Mouse (Mus musculus): ENCODE results near the gene Lman1l.

Gene Lman1l

DNA sequence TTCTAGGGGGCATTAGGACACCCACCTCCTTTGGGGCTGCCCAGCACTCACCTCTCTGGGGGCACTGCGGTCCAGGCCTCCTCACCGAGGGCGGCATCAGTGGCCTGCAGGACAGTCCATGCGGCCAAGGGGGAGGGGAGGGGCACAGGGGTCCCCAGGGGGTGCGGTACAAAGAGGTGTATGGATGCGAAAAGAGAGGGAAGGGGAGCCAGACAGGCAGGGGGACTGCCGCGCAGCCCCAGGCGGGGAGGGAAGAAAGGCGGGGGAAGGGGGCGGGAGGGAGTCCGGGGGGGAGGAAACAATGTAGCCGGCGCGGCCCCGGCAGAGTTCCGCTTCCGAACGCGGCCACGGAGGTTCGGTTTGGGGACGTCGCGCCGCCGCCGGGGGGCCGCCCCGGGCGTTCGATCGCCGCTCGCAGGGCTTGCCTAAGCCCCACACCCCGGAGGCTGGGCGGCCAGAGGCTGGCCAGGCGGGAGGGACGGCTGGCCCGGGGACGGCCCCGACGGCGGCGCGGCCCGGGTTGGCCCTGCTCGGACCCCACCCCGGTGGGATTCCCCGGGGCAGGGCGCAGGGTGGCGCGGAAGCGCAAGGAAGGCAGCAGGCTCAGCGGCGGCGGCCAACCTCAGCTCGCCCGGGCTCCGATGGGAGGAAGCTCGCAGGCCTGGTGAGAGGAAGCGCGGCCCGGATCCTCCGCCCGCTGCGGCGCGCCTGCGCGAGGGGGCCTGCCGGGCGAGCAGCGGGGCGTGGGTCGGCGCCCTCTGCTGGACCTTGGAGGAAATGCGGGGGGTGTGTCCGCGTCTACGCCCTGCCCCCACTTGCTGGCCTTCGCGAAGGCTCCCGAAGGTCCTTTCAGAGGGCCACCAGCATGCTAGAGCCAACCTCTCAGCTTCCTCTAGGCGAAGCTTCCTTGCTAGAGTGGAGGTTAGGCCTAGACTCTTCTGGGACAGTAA is 24.6 kb upstream of the Lman1l start:
- peak; percentile 95 to 97 for DNase-seq

- DNase-seq = no peak
Observed at GRCm38 (mm10) chr9:57644442-57644943, 23.9 kb upstream of the Lman1l start.

DNA sequence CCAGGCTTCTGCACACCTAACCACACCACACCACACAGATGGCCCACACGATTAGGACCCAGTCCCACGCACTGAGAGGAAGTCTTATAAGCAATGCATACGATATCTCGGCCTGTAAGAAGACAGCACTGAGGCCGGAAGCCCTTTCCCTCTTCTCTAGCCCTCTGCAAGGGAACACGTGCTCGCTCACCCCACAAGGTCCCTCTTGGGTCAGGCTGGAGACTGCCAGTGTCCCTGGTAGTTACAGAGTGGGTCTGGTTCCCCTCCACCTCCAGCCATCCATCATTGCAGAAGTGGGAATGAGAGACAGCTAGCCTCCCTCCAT is 23.2 kb upstream of the Lman1l start:
- DNase-seq = no peak

DNA sequence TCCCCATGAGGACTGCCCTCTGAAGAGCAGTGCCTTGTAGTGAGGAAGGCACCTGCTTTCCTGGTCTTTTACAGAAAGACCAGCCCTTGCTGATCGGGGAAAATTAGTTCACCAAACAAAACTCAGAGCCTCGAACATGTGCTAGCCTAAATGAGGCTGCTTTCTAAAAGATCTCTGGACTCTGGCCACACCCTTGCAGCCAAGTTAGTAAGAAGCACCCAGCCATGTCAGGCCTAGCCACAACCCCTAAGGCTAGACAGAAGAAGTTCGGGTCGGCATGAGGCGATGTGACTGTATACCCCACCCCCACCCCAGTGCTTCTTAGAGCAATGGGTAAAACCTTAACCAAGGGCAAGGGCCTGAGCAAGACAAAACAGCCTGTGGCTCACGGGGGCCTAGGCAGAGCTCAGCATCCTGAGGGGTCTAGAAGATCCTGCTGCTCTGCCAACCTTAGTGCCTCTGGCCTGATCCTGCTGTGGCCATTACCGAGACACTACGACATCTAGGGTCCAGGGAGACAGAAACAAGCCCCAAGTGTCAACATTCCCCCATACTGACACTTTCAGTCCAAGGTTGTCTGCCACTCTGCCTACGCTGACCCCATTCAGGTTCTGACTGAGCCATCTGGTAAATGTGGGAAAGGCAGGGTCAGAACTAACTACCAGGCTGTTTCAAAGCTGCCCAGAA is 22.7 kb upstream of the Lman1l start:
- no peak for DNase-seq

- DNase-seq = no peak
Observed at GRCm38 (mm10) chr9:57641775-57642550, 21.4 kb upstream of the Lman1l start.

GRCm38 (mm10) chr9:57641022-57641421 is 20.4 kb upstream of the Lman1l start:
- no peak for DNase-seq

DNA sequence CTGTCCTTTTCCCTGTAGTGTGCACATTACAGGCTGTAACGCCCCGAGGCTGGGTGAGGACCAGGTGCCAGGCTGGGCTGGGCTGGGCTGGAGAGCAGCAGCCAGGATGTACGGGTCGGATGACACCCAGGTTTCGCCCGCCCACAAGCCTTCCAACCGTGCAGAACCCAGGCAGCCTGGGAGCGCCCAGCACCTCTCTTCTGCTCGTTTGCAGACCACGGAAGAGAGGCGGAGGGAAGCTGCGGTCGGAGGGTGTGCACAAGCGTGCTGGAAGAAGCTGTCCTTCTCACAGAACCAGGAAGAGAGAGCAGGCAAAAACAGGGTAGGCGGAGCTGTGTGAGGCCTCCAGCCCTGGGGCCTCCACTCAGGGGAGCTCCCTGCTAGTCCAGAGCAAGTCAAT is 19.8 kb upstream of the Lman1l start:
- DNase-seq = no peak

DNA sequence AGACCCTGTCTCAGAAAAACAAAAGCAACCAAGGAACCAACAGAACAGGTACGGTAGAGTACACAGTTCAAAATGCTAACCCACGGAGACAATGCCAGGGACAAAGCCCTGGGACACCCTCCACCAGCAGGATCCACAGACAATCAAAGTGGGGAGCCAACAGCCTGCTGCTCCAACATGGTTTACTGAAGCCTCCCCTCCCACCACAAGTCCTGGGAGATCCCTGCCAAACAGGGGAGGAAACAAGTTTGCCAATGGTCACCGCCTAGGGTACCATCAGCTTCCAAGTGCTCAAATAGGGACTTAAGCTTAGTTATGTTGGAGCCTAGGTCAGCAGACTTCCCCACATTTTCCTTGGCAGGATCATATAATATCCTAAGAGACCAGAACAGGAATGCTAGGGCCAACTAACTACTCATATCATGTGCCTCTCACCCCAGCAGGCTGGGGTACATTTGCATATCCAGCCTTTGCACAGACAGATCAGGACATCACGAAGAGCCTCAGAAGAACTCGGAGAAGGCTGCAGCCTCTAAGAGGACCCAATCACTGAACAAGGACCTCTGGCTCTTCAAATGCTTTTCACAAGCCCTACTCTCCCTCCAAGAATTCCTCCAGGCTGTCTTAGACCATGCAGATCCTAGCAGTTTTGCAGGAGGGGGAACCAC is 19.2 kb upstream of the Lman1l start:
- DNase-seq = no peak

- DNase-seq = no peak
Observed at GRCm38 (mm10) chr9:57638651-57639459, 18.3 kb upstream of the Lman1l start.

DNA sequence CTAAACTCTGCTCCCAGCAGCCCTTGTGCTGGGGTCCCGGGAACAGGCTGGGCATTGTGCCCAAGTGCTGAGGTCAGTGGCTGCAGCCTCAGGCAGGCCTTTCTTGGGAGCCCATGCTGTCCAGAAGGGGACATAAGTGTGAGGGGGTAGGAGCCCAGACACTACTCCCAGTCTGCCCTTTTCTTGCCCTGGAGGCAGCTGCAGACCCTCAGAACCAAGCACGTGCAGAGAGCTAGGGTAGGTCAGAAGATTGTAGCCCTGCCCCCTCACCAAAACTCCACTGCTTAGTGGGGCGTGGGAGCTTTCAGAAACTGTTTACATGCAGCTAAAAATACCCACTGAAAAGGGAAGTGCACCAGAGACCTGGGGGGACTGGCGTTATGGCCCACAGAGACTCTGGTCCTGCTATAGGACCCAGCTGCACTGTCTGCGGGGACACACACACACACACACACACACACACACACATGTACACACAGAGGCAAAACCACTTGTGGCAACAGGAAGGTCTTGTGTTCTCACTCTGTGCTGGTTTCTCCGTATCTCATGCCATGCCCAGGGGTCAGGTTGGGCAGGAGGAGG is 17.3 kb upstream of the Lman1l start:
- peak in 1 of 2 experiments; percentile 58 for DNase-seq

DNA sequence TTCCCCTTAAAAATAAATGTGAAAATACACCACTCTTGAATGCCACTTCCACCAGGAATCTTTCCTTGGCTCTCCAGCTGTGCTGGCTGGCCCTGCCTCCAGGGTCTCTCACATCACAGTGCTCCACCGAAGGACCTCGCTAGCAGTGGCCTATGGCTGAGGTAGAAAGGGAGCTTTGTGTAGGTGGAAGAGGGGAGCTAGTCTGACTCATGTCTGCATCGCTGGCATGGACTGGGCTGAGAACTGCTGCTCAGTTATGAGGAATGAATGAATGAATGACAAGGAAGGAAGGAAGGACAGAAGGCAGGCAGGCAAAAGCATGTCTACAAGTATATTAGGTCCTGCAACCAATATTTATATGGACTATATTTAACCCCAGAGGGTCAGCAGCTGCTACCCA is 16.7 kb upstream of the Lman1l start:
- DNase-seq = no peak

DNA sequence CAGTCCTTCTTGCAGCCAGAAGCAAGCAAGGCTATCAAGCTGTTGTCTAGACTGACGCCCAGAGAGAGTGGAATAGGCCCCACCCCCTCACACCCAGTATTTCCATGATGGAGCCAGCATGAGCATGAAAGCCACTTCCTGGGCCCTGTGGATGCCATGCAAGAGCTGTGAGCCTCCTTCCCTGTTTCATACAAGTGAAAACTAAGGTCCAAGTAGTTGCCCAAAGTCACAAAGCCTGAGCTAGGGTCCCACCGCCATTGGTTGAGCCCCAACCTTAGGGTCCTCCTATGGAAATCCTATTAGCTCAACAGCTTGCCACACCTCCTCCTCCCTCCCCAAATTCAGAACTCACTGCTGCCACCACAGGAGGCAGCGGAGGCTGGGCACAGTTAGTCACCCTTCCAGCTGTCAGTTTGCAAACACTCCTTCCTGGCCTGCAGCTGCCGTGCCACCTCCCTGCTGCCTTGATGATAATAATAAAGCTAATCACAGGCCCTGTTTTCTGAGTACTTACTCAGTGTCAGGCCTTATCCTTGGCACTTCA is 13.0 kb upstream of the Lman1l start:
- DNase-seq = no peak

DNA sequence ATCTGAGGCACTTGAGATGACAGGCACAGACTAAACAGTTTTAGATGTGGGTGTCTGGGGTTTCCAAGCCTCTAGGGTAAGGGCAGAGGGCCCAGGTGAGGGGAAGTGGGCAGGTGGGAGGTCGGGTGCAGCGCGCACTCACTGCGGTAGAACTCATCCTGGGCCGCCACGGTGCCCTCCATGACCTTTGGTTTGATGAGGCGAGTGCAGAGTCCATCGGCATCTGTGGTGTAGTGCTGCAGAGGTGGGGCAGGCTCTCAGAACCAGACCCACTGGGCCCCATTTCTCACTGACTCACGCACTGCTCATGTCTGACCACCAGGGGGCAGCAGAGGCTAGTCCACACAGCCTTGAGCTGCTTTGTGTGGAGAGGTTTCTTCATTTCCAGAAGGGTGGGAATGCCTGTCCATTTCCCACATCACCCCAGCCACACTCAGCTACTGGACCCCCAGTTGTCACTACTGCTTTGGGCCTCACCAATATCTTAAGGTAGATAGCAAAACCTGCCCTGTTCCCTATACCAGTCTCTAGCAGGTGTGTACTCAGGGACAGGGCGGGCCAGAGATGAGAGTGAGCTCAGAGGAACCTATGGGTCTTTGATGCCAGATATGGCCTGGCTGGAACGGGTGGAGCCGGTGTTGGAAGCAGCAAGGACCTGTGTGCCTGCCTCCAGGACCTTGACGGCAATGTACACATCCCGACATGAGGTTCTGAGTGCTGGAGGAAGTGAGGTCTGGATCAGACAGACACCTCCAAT is 8.7 kb upstream of the Lman1l start:
- peak; percentile 89 to 93 for DNase-seq

DNA sequence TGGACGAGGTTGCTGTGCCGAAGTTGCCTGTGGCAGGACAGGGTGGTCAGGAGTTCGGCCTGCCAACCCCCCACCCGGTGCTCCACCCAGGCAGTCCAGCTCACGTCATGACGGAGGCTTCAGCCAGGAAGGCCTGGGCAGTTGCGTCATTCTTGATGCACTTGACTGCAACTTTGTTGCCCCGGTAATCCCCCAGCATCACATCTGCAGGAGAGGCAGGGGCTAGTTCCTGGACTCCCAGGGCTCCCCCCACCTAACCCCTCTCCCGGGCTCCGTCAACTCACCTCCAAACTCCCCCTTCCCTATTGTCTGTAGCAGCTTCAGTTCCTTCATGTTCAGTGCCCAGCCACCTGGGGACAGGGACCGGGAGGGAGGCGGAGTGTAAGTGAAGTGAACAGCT is 8.1 kb upstream of the Lman1l start:
- no peak for DNase-seq

DNA sequence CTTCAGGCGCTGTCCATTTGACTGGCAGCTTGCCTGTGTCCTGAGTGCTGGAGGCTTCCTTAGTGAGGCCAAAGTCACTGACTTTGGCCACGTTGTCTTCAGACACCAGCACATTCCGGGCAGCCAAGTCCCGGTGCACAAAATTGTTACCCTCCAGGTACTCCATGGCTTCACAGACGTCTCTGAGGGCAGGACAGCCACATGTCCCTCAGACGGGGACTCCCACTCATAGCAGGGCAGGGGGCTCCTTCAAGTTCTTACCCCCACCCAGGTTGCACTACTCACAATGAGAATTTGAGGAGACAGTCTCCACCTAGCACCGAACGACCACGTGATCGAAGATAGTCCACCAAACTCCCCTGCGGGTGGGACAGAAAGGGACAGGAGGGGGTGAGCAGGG is 7.3 kb upstream of the Lman1l start:
- no peak for DNase-seq

DNA sequence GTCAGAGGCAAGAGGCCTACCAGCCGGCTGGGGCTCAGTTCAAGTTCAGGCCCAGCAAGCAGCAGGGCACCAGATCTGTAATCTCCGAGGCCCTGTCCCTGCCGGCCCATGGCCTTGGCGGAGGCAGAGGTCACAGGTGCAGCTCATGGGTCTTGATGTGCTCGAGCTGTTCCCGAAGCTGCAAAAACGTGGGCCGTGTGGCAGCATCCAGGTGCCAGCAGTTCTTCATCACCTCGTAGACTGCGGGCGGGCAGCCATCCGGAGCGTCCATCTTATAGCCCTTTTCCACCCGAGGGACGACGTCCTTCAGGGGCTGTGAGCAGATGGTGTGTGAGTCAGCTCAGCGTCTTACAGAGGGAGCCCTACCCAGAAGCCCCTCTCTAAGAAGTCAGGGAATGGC is 6.6 kb upstream of the Lman1l start:
- DNase-seq = no peak

- no peak for DNase-seq
Observed at GRCm38 (mm10) chr9:57625674-57626500, 5.3 kb upstream of the Lman1l start.

DNA sequence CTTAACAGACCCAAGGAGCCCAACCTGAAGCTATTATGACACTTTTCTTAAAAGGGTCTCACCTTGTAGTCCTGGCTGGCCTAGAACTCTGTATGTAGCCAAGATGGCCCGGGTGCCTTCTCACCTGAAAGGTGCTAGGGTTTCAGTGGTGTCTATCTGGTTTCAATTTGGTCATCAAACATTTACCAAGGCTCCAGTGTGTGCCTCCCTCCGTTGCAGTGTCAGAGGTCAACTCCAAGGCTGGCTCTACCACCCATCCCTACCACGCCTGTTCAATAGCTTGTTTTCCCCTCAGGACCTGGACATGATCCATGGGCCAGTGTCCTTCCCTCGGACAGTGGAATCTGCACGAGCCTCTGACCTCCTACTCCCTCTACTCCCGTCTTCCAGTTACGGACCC is 3.7 kb upstream of the Lman1l start:
- no peak for DNase-seq

- no peak for DNase-seq
Observed at GRCm38 (mm10) chr9:57618854-57619253, 1.7 kb downstream of the Lman1l start.
